Mouse (Mus musculus) midbrain, embryonic 12.5 days (tissue): Measurements from ENCODE around the gene Agbl2. TPM values are rescaled to one million over a fixed set of nuclear protein-coding genes. Genes with fewer than 3 reads are reported as not detected.

Source experiments
- ATAC-seq: fragments of 200-750 bp; cut with Nextera tagmentation; 2 replicates; pipeline ENCODE4 v1.8.0; 2017; ENCODE audit warnings: low read depth, moderate TSS enrichment, moderate library complexity; ENCODE audit not compliant: low FRiP score
- H3K27ac ChIP-seq: fragments of 300-500 bp; sonication (generic); replicated peaks from 2 replicates; pipeline ENCODE4 v1.5.1; 2016; ENCODE audit warnings: mild to moderate bottlenecking
- H3K27me3 ChIP-seq: fragments of 300-500 bp; sonication (generic); 2 replicates; pipeline ENCODE4 v1.6.1; 2016; ENCODE audit warnings: mild to moderate bottlenecking
- H3K36me3 ChIP-seq: fragments of 300-500 bp; sonication (generic); 2 replicates; pipeline ENCODE4 v1.6.1; 2016
- H3K4me1 ChIP-seq: fragments of 300-500 bp; sonication (generic); 2 replicates; pipeline ENCODE4 v1.6.1; 2016
- H3K4me2 ChIP-seq: fragments of 300-500 bp; sonication (generic); replicated peaks from 2 replicates; pipeline ENCODE4 v1.6.1; 2016; ENCODE audit warnings: mild to moderate bottlenecking, moderate library complexity
- H3K4me3 ChIP-seq: fragments of 300-500 bp; sonication (generic); 2 replicates; pipeline ENCODE4 v1.5.1; 2016; ENCODE audit warnings: mild to moderate bottlenecking
- H3K9ac ChIP-seq: fragments of 300-500 bp; sonication (generic); replicated peaks from 2 replicates; pipeline ENCODE4 v1.6.1; 2016; ENCODE audit warnings: mild to moderate bottlenecking, moderate library complexity
- H3K9me3 ChIP-seq: fragments of 300-500 bp; sonication (generic); 2 replicates; pipeline ENCODE4 v1.6.1; 2016; ENCODE audit warnings: mild to moderate bottlenecking
- WGBS: fragments of 180-500 bp; shearing (Covaris S2); methylation state at CpG from one replicate; pipeline ENCODE4 v1.1.7; 2016; 5-methylcytosine and 5-hydroxymethylcytosine counted together
- polyA plus RNA-seq: library from polyadenylated mRNA; unstranded; fragments of >200 nt; fragmentation: Nextera tagmentation; extraction: Ambion mirVana; gene quantifications from 2 replicates; pipeline ENCODE4 v1.2.1, GENCODE M21; 2016

The Agbl2 gene
- polyA plus RNA-seq, 1 experiment from 2014 or later = 0.41 TPM

DNA sequence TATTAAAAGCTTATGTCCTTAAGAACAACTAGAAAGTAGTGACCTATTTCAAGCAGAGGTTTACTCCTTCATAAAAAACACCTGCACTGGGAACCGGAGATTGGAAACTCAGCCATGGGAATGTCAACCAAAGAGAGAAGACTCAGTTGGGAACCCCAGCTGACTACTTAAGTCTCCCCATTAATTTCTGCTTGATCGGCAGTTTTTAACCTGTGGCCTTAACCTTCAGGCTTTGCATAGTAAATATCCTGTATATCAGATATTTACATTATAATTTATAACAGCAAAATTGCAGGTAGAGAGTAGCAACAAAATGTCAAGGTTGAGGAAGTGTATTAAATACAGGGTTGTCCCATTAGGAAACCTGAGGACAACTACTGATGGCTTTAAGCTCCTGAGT, 29.0 kb upstream of the Agbl2 start:
- no peak overlapping the region for H3K4me3 ChIP-seq
- peaks cover 81% of the 10 kb centered on the region for H3K36me3 ChIP-seq
- H3K4me1 ChIP-seq = peaks cover 10% of the 10 kb centered on the region; the same call in 1 of the 2 replicates
- no peaks in the 10 kb centered on the region for H3K9me3 ChIP-seq
- ATAC-seq = no peak
- H3K4me2 ChIP-seq = no peak overlapping the region
- whole genome bisulfite sequencing = 87% methylated on average over 2 of the region's 2 CpGs
- no peak overlapping the region for H3K9ac ChIP-seq
- no peak overlapping the region for H3K27ac ChIP-seq
- no peaks in the 10 kb centered on the region for H3K27me3 ChIP-seq

DNA sequence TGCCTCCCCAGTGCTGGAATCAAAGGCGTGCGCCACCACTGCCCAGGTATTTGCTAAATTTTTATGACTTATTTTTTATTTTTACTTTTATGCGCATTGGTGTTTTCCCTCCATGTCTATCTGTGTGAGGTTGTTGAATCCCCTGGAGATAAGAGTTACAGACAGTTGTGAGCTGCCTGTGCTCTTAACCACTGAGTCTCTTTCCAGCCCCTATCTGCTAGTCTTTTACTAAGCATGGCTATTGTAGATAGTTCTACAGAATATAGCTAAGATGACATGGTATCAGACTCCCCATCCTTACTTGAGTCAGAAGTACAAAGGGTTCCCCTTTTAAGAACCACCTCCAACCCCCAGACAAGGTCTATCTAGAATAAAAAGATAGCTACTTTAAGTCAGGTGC, 28.3 kb upstream of the Agbl2 start:
- Histone ChIP-seq H3K9me3 (no peaks in the 10 kb centered on the region), H3K36me3 (peaks cover 83% of the 10 kb centered on the region), H3K9ac (no peak overlapping the region), H3K4me1 (peaks cover 6% of the 10 kb centered on the region; the same call in 1 of the 2 replicates), H3K27ac (no peak overlapping the region), H3K27me3 (no peaks in the 10 kb centered on the region), H3K4me3 (no peak overlapping the region), H3K4me2 (no peak overlapping the region)
- 97% methylated on average over 3 of the region's 3 CpGs for WGBS
- ATAC-seq = no peak

DNA sequence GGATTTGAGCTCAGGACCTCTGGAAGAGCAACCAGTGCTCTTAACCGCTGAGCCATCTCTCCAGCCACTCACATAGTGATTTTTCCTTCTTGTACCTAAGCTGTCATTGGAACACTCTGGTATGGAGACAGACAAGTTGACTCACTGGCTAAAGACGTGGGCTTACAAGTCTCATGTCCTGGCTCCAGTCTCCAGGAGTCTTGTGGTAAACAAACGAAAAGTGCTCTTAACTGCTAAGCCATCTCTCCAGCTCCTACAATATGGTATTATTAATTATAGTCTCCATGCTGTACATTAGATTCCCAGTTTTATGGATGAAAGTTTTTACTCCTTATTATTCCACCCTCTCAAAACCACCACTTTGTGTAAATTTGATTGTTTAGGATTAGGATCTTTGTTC, 17.4 kb upstream of the Agbl2 start:
- no peaks in the 10 kb centered on the region for H3K9me3 ChIP-seq
- H3K4me1 ChIP-seq = no peaks in the 10 kb centered on the region
- 91% methylated on average over 3 of the region's 3 CpGs for WGBS
- H3K4me2 ChIP-seq = no peak overlapping the region
- no peak overlapping the region for H3K27ac ChIP-seq
- ATAC-seq = no peak
- no peak overlapping the region for H3K9ac ChIP-seq
- H3K27me3 ChIP-seq = no peaks in the 10 kb centered on the region
- H3K36me3 ChIP-seq = peaks cover 92% of the 10 kb centered on the region
- no peak overlapping the region for H3K4me3 ChIP-seq

DNA sequence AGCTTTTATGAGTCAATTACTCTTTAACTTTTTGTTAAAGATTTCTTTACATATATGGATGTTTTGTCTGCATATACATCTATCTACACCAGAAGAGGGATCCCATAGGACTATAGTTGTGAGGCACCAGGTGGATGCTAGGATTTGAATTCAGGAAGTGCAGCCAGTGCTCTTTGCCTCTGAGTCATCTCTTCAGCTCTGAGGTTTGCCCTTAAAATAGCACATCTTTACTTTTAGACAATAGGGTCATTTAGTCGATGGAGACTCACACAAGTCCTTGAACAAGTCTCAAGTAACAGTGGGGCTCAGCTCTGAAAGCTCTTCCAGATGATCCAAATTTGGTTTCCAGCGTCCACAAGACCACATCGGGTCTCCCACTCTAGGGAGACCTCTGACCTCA, 1.2 kb upstream of the Agbl2 start:
- Histone ChIP-seq H3K9ac (no peak overlapping the region), H3K36me3 (peaks cover 47% of the 10 kb centered on the region), H3K27ac (no peak overlapping the region), H3K4me2 (no peak overlapping the region), H3K9me3 (no peaks in the 10 kb centered on the region), H3K27me3 (peaks cover 18% of the 10 kb centered on the region), H3K4me1 (peaks cover 17% of the 10 kb centered on the region), H3K4me3 (no peak overlapping the region)
- WGBS = 44% methylated on average over 3 of the region's 3 CpGs
- ATAC-seq = no peak

DNA sequence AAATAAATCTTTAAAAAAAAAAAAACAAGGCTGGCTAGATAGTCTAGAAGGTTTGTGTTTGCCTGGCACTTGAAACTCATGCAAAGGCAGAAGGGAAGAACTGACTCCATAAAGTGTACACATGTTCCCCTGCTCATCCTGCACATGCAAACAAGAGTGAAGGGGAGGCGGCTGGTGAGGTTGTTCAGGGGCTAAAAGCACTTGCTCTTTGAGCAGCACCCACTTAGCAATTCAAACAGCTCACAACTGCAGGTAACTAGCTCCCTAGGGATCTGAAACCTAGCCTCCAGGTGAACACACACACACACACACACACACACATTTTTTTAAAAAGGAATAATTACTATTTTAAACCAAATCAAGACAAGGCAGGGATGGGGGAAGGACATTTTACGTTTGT, 589 bp upstream of the Agbl2 start:
- WGBS = 33% methylated on average over 2 of the region's 2 CpGs
- H3K4me1 ChIP-seq = peaks cover 17% of the 10 kb centered on the region

DNA sequence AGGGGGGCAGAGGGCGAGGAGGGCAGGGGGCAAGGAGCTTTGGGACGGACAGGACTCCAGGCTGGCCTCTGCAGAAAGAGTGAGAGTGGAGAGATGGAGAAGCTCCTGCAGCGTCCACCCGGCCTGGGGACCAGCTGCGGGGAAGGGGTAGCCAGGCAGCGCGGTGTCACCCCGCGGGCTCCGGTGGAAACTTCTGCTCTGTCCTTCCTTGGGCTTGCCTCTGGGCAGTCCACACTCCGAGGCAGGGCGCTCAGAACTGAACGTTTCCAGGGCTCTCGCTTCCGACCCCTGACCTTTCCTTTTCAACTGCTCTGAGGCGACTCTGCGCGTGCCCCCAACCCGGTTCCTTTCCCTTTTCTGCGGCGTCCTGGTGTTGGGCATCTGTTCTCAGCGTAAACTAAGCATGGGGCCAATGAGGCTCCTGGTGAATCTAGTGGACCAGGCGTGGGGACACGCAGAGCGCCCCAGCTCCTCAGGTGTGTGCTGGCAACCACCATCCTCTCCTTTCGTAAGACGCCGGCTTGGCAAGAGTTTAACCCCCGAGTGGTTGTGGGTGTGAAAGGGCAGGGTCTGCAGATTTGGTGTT, 467 bp downstream of the Agbl2 start:
- Histone ChIP-seq H3K4me3 (peak overlapping the region; percentile 33), H3K4me1 (peaks cover 17% of the 10 kb centered on the region), H3K9me3 (no peaks in the 10 kb centered on the region), H3K4me2 (peak overlapping the region; percentile 68), H3K36me3 (peaks cover 32% of the 10 kb centered on the region), H3K27me3 (peaks cover 18% of the 10 kb centered on the region), H3K9ac (peak overlapping the region; percentile 54), H3K27ac (no peak overlapping the region)
- 3% methylated on average over 28 of the region's 29 CpGs for WGBS
- peak; percentile 61 for ATAC-seq

More for the DNA sequence above, 589 bp upstream of the Agbl2 start:
- Histone ChIP-seq H3K36me3 (peaks cover 42% of the 10 kb centered on the region), H3K4me3 (no peak overlapping the region), H3K27me3 (peaks cover 18% of the 10 kb centered on the region), H3K9ac (no peak overlapping the region), H3K27ac (no peak overlapping the region), H3K9me3 (no peaks in the 10 kb centered on the region), H3K4me2 (no peak overlapping the region)
- ATAC-seq = no peak

DNA sequence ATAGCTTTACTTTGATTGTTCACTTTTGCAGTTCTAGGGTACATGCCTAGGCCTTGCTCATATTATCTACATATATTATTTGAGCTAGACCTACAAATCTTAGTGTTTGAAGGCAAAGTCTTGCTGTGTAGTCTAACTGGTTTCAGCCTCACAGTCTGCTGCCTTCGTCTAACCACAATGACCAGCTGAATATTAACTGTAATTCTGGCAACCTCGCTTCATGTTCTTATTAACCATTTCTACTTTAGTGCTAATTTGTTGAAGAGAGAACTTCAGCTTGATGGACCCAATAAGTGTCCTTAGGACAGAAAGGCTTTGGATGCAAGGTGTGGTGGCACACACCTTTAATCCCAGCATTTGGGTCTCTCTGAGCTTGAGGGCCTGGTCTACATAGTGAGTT, 5.6 kb downstream of the Agbl2 start:
- H3K9me3 ChIP-seq = no peaks in the 10 kb centered on the region
- ATAC-seq = no peak
- H3K36me3 ChIP-seq = no peaks in the 10 kb centered on the region
- peaks cover 11% of the 10 kb centered on the region for H3K27me3 ChIP-seq
- H3K27ac ChIP-seq = no peak overlapping the region
- H3K4me2 ChIP-seq = no peak overlapping the region
- WGBS = 87% methylated on average over 2 of the region's 2 CpGs
- H3K9ac ChIP-seq = no peak overlapping the region
- peaks cover 4% of the 10 kb centered on the region for H3K4me1 ChIP-seq
- no peak overlapping the region for H3K4me3 ChIP-seq

DNA sequence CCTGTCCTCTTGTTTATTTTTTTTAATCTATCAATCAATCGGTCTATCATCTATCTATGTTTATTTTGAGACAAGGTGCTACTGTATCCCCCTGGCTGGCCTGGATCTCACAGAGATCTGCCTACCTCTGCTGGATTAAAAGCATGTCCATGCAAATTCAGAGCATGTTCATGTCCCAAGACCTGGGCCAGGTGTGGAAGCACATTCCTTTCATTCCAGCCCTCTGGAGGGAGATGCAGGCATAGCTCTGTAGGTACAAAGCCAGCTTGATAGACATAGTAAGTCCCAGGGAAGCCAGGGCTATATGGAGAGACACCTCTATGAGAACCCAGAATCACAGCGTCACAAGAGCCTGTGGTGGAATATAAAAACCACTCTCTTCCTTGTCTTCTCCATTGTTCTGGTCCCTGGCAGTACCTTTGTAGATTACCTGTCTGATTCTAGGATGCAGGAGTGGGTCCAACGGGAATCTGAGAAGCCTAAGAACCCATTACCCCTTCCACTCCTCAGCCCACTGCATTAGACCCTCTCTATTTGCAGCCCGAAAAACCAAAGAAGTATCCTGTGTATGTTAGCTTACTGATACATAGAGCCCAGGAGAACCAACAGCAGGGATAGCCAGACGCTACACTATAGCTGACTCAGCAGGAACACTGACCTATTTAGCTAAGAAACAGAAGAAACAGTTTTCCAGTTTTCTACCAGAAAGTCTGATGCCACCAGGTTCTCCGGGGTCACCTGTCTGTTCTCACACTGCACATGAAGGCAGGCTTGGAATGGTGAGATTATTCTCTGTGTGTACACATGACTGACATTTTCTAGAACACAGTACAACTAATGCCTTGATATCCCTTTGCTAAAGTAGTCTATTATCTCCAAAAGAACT, 26.0 kb downstream of the Agbl2 start:
- no peaks in the 10 kb centered on the region for H3K4me1 ChIP-seq
- H3K9me3 ChIP-seq = no peaks in the 10 kb centered on the region
- no peak overlapping the region for H3K27ac ChIP-seq
- no peaks in the 10 kb centered on the region for H3K27me3 ChIP-seq
- H3K4me3 ChIP-seq = no peak overlapping the region
- H3K9ac ChIP-seq = no peak overlapping the region
- no peaks in the 10 kb centered on the region for H3K36me3 ChIP-seq
- WGBS = 82% methylated on average over 6 of the region's 6 CpGs
- H3K4me2 ChIP-seq = no peak overlapping the region
- ATAC-seq = no peak

DNA sequence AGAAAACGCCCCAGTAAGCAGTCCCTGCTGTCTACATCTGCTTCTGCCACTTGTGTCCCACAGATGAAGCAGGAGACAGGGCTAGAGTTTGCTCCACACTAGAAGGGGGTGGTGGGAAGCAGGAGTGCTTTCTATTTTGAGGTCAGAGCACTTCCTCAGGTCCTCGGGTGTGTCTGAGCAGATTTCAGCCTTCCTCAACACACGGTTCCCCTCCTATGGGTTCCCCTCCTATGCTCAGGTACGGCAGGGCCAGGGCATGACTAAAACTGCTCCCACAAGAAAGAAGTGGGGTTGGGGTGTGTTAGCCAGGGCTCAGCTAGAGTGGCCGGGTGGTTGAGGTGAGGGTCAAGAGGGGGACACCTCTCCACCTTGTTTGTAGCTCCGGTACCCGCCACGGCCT, 28.2 kb downstream of the Agbl2 start:
- WGBS = 90% methylated on average over 8 of the region's 8 CpGs
- Histone ChIP-seq H3K27me3 (no peaks in the 10 kb centered on the region), H3K27ac (no peak overlapping the region), H3K4me2 (no peak overlapping the region), H3K4me1 (no peaks in the 10 kb centered on the region), H3K9me3 (no peaks in the 10 kb centered on the region), H3K36me3 (no peaks in the 10 kb centered on the region), H3K9ac (no peak overlapping the region), H3K4me3 (no peak overlapping the region)
- no peak for ATAC-seq

DNA sequence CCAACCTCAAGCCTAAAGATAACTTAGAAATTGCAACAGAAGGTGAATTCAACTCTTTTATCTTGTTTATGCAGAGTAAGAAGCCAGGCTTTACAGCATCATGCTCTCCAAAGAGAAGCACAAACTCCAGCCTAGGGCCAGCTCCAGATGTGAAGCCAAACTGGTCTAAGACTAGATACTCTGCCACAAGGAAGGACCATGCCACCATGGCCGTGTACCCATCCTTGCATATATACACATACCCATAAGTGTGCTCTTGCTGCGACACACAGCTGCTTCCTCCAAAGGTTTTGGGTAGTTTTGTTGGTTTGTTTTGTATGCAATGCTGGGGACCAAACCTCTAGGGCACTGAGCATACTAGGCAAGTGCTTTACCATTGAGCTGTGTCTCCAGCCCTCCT, 32.7 kb downstream of the Agbl2 start:
- no peak overlapping the region for H3K9ac ChIP-seq
- ATAC-seq = no peak
- H3K27me3 ChIP-seq = no peaks in the 10 kb centered on the region
- H3K4me3 ChIP-seq = no peak overlapping the region
- H3K27ac ChIP-seq = no peak overlapping the region
- no peak overlapping the region for H3K4me2 ChIP-seq
- 86% methylated on average over 2 of the region's 2 CpGs for WGBS
- H3K9me3 ChIP-seq = no peaks in the 10 kb centered on the region
- H3K36me3 ChIP-seq = no peaks in the 10 kb centered on the region
- H3K4me1 ChIP-seq = no peaks in the 10 kb centered on the region

DNA sequence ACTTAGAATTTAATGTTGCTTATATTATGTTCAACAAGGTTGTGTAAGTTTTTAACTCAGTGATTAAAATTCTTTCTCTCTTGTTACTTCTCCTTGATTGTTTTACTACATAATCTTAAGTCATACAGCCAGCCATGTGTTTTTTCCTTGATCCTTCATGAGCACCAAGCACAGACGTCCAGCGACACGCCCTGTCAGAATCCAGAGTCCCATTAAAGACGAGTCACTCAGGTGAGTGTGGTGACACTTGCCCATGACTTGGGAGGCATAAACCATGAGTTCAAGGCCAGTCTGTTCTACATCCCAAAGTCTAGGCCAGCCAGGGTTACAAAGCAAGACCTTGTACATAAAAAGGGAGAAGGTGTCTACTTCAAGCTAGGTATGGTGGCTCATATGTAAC, 33.6 kb downstream of the Agbl2 start:
- Histone ChIP-seq H3K36me3 (no peaks in the 10 kb centered on the region), H3K9ac (no peak overlapping the region), H3K4me1 (no peaks in the 10 kb centered on the region), H3K27me3 (no peaks in the 10 kb centered on the region), H3K4me3 (no peak overlapping the region), H3K9me3 (no peaks in the 10 kb centered on the region), H3K4me2 (no peak overlapping the region), H3K27ac (no peak overlapping the region)
- WGBS = 78% methylated on average over 4 of the region's 4 CpGs
- no peak for ATAC-seq

DNA sequence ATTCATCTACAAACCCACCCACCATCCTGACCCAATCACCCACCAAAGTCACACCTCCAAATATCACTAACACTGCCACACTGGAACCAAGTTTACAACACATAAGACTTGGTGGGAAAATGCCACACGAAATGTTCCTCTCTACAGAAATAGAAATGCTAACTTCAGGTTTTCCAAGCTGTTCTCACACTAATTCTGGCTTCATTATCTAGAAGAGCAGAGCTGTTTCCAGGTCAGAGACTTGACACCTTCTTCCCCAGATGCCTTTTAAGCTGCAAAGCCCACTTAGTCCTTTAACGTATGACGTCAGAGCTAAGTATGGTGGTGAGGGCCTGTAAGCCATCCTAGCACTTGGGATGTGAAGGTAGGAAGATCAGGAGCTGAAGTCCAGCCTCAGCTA, 36.2 kb downstream of the Agbl2 start:
- Histone ChIP-seq H3K4me2 (no peak overlapping the region), H3K9ac (no peak overlapping the region), H3K27ac (no peak overlapping the region), H3K4me1 (no peaks in the 10 kb centered on the region), H3K4me3 (no peak overlapping the region), H3K9me3 (no peaks in the 10 kb centered on the region), H3K36me3 (no peaks in the 10 kb centered on the region), H3K27me3 (no peaks in the 10 kb centered on the region)
- ATAC-seq = no peak
- 90% methylated on average over 3 of the region's 3 CpGs for WGBS
